Mouse (Mus musculus) lung, adult 2 months (tissue): ENCODE measurements around the gene Vps72. TPM values are rescaled to one million over a fixed set of nuclear protein-coding genes. Genes with fewer than 3 reads are reported as not detected.
"Not testable (repeated sequence)": the region's sequence is repeated elsewhere in the genome, so short reads cannot be mapped to it uniquely, and the experiment has no call there.

Source experiments
- DNase-seq: peaks from one replicate; pipeline ENCODE4 v3.0.0; 2022
- H3K4me1 ChIP-seq: fragments of 200-500 bp; 2 replicates; pipeline ENCODE4 v1.6.1; 2011; ENCODE audit warnings: low read length; ENCODE audit not compliant: control insufficient read depth, insufficient read depth
- H3K4me3 ChIP-seq: fragments of 200-500 bp; replicated peaks from 2 replicates; pipeline ENCODE3; 2011; ENCODE audit warnings: low read depth, mild to moderate bottlenecking, control low read depth, low read length; ENCODE audit errors: extremely low read depth
- CTCF ChIP-seq: fragments of 200-500 bp; IDR thresholded peaks from 2 replicates; pipeline ENCODE4 v1.5.1; 2011; ENCODE audit warnings: mild to moderate bottlenecking, low read length, control low read depth; ENCODE audit not compliant: insufficient read depth
- POLR2A ChIP-seq: fragments of 200-500 bp; IDR thresholded peaks from 2 replicates; pipeline ENCODE4 v1.6.1; 2011; ENCODE audit warnings: low read depth, mild to moderate bottlenecking, control low read depth, low read length, borderline replicate concordance; ENCODE audit errors: extremely low read depth
- WGBS: fragments of 180-500 bp; shearing (Covaris S2); methylation state at CpG from one replicate; pipeline ENCODE4 v1.1.7; 2018; 5-methylcytosine and 5-hydroxymethylcytosine counted together
- polyA plus RNA-seq: library from polyadenylated mRNA; depleted of rRNA; stranded (reverse); fragments of >200 nt; gene quantifications from 2 replicates; pipeline ENCODE4 v1.2.3, GENCODE M21; 2012

Gene Vps72
- polyA plus RNA-seq, 1 experiment = 62.2 TPM

- peak overlapping the region; percentile 87 for H3K4me3 ChIP-seq
- 1% methylated on average over 15 of the region's 16 CpGs for WGBS
- peaks cover 4% of the 10 kb centered on the region; the same call in 1 of the 2 replicates for H3K4me1 ChIP-seq
- no peak for DNase-seq
- TF ChIP-seq CTCF (no peak), POLR2A (no peak)
Measured at GRCm38 (mm10) chr3:95105586-95106337, 5.1 kb upstream of the Vps72 start.

GRCm38 (mm10) chr3:95106338-95107117, 4.3 kb upstream of the Vps72 start, which contains the start of gene Pip5k1a:
Gene Pip5k1a (minus strand): TSS chr3:95106930.
- Histone ChIP-seq H3K4me1 (peaks cover 4% of the 10 kb centered on the region; the same call in 1 of the 2 replicates), H3K4me3 (peak within 1 kb of the TSS; percentile 87)
- TF ChIP-seq POLR2A (peak; percentile 70; the same call in 1 of the 2 replicates), CTCF (no peak)
- WGBS = under 1% methylated on average over 51 of the region's 51 CpGs
- DNase-seq = peak; percentile 89

GRCm38 (mm10) chr3:95107308-95107707, 3.5 kb upstream of the Vps72 start:
- not testable (repeated sequence) for H3K4me1 ChIP-seq, H3K4me3 ChIP-seq

GRCm38 (mm10) chr3:95107898-95108297, 2.9 kb upstream of the Vps72 start:
- no peak for DNase-seq
- H3K4me3 ChIP-seq = no peak overlapping the region

More at GRCm38 (mm10) chr3:95107308-95107707, 3.5 kb upstream of the Vps72 start:
- DNase-seq = not testable (repeated sequence)

DNA sequence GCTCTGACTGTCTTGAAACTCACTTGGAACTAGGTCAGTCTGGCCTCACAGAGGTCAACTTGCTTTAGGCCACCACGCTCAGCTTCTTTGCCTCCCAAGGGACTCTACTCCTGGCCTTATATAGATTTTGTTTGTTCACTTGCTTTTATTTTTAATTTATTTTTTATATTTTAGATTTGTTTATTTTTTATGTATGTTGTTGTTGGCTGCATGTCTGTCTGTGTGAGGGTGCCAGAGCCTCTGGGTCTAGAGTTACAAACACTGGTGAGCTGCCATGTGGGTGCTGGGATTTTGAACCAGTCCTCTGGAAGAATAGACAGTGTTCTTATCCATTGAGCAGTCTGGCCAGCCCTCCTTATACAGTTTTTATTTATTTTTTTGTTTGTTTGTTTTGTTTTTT, 1.9 kb downstream of the Vps72 start:
- 88% methylated on average over 1 of the region's 1 CpGs for WGBS

More at GRCm38 (mm10) chr3:95107898-95108297, 2.9 kb upstream of the Vps72 start:
- 0 out of 2 replicates have a peak, but pooled peaks have one; percentile 3 for TF ChIP-seq CTCF
- no peak for TF ChIP-seq POLR2A
- WGBS = 52% methylated on average over 2 of the region's 2 CpGs
- peaks cover 4% of the 10 kb centered on the region; the same call in 1 of the 2 replicates for H3K4me1 ChIP-seq

GRCm38 (mm10) chr3:95117751-95118150, 6.9 kb downstream of the Vps72 start:
- peaks cover 2% of the 10 kb centered on the region; the same call in 1 of the 2 replicates for H3K4me1 ChIP-seq
- no peak for TF ChIP-seq CTCF
- no peak for TF ChIP-seq POLR2A
- 83% methylated on average over 2 of the region's 2 CpGs for WGBS
- DNase-seq = no peak
- no peak overlapping the region for H3K4me3 ChIP-seq

More for the DNA sequence above, 1.9 kb downstream of the Vps72 start:
- no peak for TF ChIP-seq CTCF
- no peak for TF ChIP-seq POLR2A
- no peak for DNase-seq
- Histone ChIP-seq H3K4me3 (no peak overlapping the region), H3K4me1 (no peaks in the 10 kb centered on the region)

DNA sequence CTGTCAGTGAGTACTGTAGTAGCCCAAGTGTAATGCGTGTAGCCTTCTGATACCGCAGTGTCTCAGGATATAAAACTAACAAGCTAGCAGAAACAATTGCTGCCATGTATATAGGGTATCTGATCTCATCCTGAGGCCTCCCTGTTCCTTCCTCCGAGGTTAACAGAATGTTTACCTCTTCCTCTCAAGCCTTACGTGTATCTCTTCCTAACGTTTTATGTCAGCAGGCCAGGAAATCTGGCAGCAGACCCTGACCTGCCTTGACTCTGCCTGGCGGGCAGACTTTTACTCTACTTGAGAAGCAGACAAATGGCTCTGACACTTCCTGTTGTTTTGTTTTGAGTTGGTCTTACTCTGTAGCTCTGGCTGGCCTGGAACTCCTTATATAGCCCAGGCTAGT, 10.8 kb downstream of the Vps72 start:
- 43% methylated on average over 6 of the region's 6 CpGs for WGBS
- Histone ChIP-seq H3K4me3 (no peak overlapping the region), H3K4me1 (peaks cover 5% of the 10 kb centered on the region)
- TF ChIP-seq CTCF (no peak), POLR2A (no peak)
- no peak for DNase-seq

DNA sequence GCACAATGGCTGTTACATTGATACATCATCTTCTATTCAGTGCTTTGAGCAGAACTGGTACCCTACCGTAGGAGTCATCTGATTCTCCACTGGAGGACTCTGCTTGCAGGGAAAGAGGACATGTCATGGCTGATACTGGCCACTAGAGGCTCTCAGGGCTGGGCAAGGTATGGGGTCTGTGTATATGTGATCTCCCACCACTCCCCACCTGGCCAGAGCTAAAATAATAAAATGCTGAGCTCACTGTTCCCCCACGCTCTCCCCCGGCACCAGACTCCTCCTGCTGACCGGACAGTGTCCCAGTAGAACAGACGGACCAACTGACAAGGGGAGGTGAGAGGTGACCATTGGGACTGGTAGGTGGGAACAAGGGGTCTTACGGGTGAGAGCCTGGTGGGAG, 13.4 kb downstream of the Vps72 start, which contains the start of gene Tmod4:
Gene Tmod4 (plus strand): TSS at position 231 of the 400 bp plus-strand sequence.
- WGBS = 52% methylated on average over 6 of the region's 6 CpGs
- no peak for DNase-seq
- H3K4me3 ChIP-seq = no peak within 1 kb of the TSS
- peaks cover 5% of the 10 kb centered on the region for H3K4me1 ChIP-seq
- TF ChIP-seq CTCF = peak; percentile 61
- TF ChIP-seq POLR2A = no peak

DNA sequence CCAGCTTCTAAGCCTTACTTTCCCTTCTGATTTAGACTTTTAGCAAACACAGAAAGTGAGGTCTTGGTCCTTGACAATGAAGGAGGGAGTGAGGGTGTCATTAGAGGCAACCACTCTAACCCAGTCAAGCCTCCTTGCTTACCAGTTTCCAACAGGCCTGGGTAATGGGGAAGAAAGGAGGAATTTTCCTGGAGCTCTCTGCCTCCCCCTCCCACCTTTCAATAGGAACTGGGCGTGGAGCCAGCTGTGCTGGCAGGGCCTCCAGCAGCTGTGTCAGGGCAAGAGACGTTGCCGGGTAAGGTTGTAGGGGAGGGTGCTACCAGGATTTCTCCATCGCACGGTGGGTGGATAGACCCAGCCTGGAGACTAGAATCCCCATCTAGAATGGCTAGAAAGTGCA, 14.2 kb downstream of the Vps72 start:
- peak; percentile 54 for DNase-seq
- WGBS = 5% methylated on average over 5 of the region's 5 CpGs
- TF ChIP-seq CTCF (no peak), POLR2A (no peak)
- H3K4me3 ChIP-seq = no peak overlapping the region
- peaks cover 5% of the 10 kb centered on the region for H3K4me1 ChIP-seq
